Mouse (Mus musculus): ENCODE data around the gene Uts2b. TPM values are rescaled to one million over a fixed set of nuclear protein-coding genes. Genes with fewer than 3 reads are reported as not detected.

The Uts2b gene
- polyA plus RNA-seq (2014; fragmentation: Nextera tagmentation; extraction: Ambion mirVana): 9.6 and 12.4 TPM in 2 replicates

GRCm38 (mm10) chr16:27370191-27370590 is at the start of gene Uts2b:
Uts2b (minus strand) TSS chr16:27370239.
- WGBS: 79% methylated on average over 8 of the region's 8 CpGs
- Histone ChIP-seq H3K4me1 (replicated peaks; ENCODE audit: control insufficient read depth, insufficient read depth, low read length) (no peaks in the 10 kb centered on the region), H3K4me3 (replicated peaks; ENCODE audit: low read length) (no peak within 1 kb of the TSS), H3K4me2 (replicated peaks) (no peak within 1 kb of the TSS), H3K9ac (no peak within 1 kb of the TSS), H3K9me3 (ENCODE audit: control insufficient read depth, low read length) (no peaks in the 10 kb centered on the region), H3K36me3 (replicated peaks; ENCODE audit: control insufficient read depth, insufficient read depth) (no peaks in the 10 kb centered on the region), H3K27ac (no peak within 1 kb of the TSS), H3K27me3 (ENCODE audit: control insufficient read depth, insufficient read depth, low read length) (no peaks in the 10 kb centered on the region)
- ATAC-seq (ENCODE audit: low FRiP score): no peak
- no peak for DNase-seq (ENCODE audit: low spot score)

- Histone ChIP-seq H3K4me1 (replicated peaks; ENCODE audit: control insufficient read depth, insufficient read depth, low read length) (no peaks in the 10 kb centered on the region), H3K4me2 (replicated peaks) (no peak overlapping the region), H3K27ac (no peak overlapping the region), H3K9me3 (ENCODE audit: control insufficient read depth, low read length) (peaks cover 9% of the 10 kb centered on the region), H3K36me3 (replicated peaks; ENCODE audit: control insufficient read depth, insufficient read depth) (peaks cover 72% of the 10 kb centered on the region), H3K27me3 (ENCODE audit: control insufficient read depth, insufficient read depth, low read length) (no peaks in the 10 kb centered on the region), H3K4me3 (replicated peaks; ENCODE audit: low read length) (no peak overlapping the region), H3K9ac (no peak overlapping the region)
- 98% methylated on average over 3 of the region's 3 CpGs for WGBS
- ATAC-seq (ENCODE audit: low FRiP score): no peak
- DNase-seq (ENCODE audit: low spot score): no peak
Observed at GRCm38 (mm10) chr16:27417632-27418031, 47.6 kb upstream of the Uts2b start.

GRCm38 (mm10) chr16:27416937-27417584 is 47.0 kb upstream of the Uts2b start:
- H3K9me3 ChIP-seq (ENCODE audit: control insufficient read depth, low read length): peaks cover 3% of the 10 kb centered on the region; the same call in 1 of the 2 replicates
- no peaks in the 10 kb centered on the region for H3K4me1 ChIP-seq (replicated peaks; ENCODE audit: control insufficient read depth, insufficient read depth, low read length)
- no peak for DNase-seq (ENCODE audit: low spot score)
- H3K4me3 ChIP-seq (replicated peaks; ENCODE audit: low read length): no peak overlapping the region
- 96% methylated on average over 6 of the region's 6 CpGs for WGBS
- no peak for ATAC-seq (ENCODE audit: low FRiP score)
- H3K36me3 ChIP-seq (replicated peaks; ENCODE audit: control insufficient read depth, insufficient read depth): peaks cover 71% of the 10 kb centered on the region
- no peak overlapping the region for H3K27ac ChIP-seq
- H3K9ac ChIP-seq: no peak overlapping the region
- no peaks in the 10 kb centered on the region for H3K27me3 ChIP-seq (ENCODE audit: control insufficient read depth, insufficient read depth, low read length)
- no peak overlapping the region for H3K4me2 ChIP-seq (replicated peaks)

GRCm38 (mm10) chr16:27404107-27404506 is 34.1 kb upstream of the Uts2b start:
- Histone ChIP-seq H3K4me3 (replicated peaks; ENCODE audit: low read length) (no peak overlapping the region), H3K36me3 (replicated peaks; ENCODE audit: control insufficient read depth, insufficient read depth) (peaks cover 29% of the 10 kb centered on the region), H3K9me3 (ENCODE audit: control insufficient read depth, low read length) (no peaks in the 10 kb centered on the region), H3K4me2 (replicated peaks) (no peak overlapping the region), H3K9ac (no peak overlapping the region), H3K27ac (no peak overlapping the region), H3K27me3 (ENCODE audit: control insufficient read depth, insufficient read depth, low read length) (no peaks in the 10 kb centered on the region), H3K4me1 (replicated peaks; ENCODE audit: control insufficient read depth, insufficient read depth, low read length) (no peaks in the 10 kb centered on the region)
- DNase-seq (ENCODE audit: low spot score): no peak
- ATAC-seq (ENCODE audit: low FRiP score): no peak

GRCm38 (mm10) chr16:27401579-27401978 is 31.5 kb upstream of the Uts2b start:
- Histone ChIP-seq H3K4me2 (replicated peaks) (no peak overlapping the region), H3K9me3 (ENCODE audit: control insufficient read depth, low read length) (no peaks in the 10 kb centered on the region), H3K4me1 (replicated peaks; ENCODE audit: control insufficient read depth, insufficient read depth, low read length) (no peaks in the 10 kb centered on the region), H3K9ac (no peak overlapping the region), H3K27ac (no peak overlapping the region), H3K27me3 (ENCODE audit: control insufficient read depth, insufficient read depth, low read length) (no peaks in the 10 kb centered on the region), H3K36me3 (replicated peaks; ENCODE audit: control insufficient read depth, insufficient read depth) (peaks cover 10% of the 10 kb centered on the region), H3K4me3 (replicated peaks; ENCODE audit: low read length) (no peak overlapping the region)
- WGBS: 94% methylated on average over 2 of the region's 2 CpGs
- DNase-seq (ENCODE audit: low spot score): no peak
- no peak for ATAC-seq (ENCODE audit: low FRiP score)

GRCm38 (mm10) chr16:27399719-27400253 is 29.7 kb upstream of the Uts2b start:
- no peak for DNase-seq (ENCODE audit: low spot score)
- WGBS: 89% methylated on average over 6 of the region's 6 CpGs
- Histone ChIP-seq H3K9ac (no peak overlapping the region), H3K4me3 (replicated peaks; ENCODE audit: low read length) (no peak overlapping the region), H3K4me2 (replicated peaks) (no peak overlapping the region), H3K36me3 (replicated peaks; ENCODE audit: control insufficient read depth, insufficient read depth) (no peaks in the 10 kb centered on the region), H3K9me3 (ENCODE audit: control insufficient read depth, low read length) (0 out of 2 replicates have a peak, but pooled peaks cover 6% of the 10 kb centered on the region), H3K27ac (no peak overlapping the region), H3K27me3 (ENCODE audit: control insufficient read depth, insufficient read depth, low read length) (no peaks in the 10 kb centered on the region), H3K4me1 (replicated peaks; ENCODE audit: control insufficient read depth, insufficient read depth, low read length) (no peaks in the 10 kb centered on the region)
- no peak for ATAC-seq (ENCODE audit: low FRiP score)

- Histone ChIP-seq H3K27ac (no peak overlapping the region), H3K9ac (no peak overlapping the region), H3K4me2 (replicated peaks) (no peak overlapping the region), H3K4me3 (replicated peaks; ENCODE audit: low read length) (no peak overlapping the region), H3K27me3 (ENCODE audit: control insufficient read depth, insufficient read depth, low read length) (no peaks in the 10 kb centered on the region), H3K4me1 (replicated peaks; ENCODE audit: control insufficient read depth, insufficient read depth, low read length) (no peaks in the 10 kb centered on the region), H3K36me3 (replicated peaks; ENCODE audit: control insufficient read depth, insufficient read depth) (no peaks in the 10 kb centered on the region), H3K9me3 (ENCODE audit: control insufficient read depth, low read length) (0 out of 2 replicates have a peak, but pooled peaks cover 6% of the 10 kb centered on the region)
- ATAC-seq (ENCODE audit: low FRiP score) (no peak), DNase-seq (ENCODE audit: low spot score) (no peak)
- 90% methylated on average over 3 of the region's 3 CpGs for WGBS
Observed at GRCm38 (mm10) chr16:27399026-27399718, 29.1 kb upstream of the Uts2b start.

- H3K27ac ChIP-seq: no peak overlapping the region
- H3K4me3 ChIP-seq (replicated peaks; ENCODE audit: low read length): no peak overlapping the region
- no peak overlapping the region for H3K4me2 ChIP-seq (replicated peaks)
- 0 out of 2 replicates have a peak, but pooled peaks cover 6% of the 10 kb centered on the region for H3K9me3 ChIP-seq (ENCODE audit: control insufficient read depth, low read length)
- H3K4me1 ChIP-seq (replicated peaks; ENCODE audit: control insufficient read depth, insufficient read depth, low read length): peaks cover 1% of the 10 kb centered on the region
- DNase-seq (ENCODE audit: low spot score): no peak
- H3K9ac ChIP-seq: no peak overlapping the region
- H3K36me3 ChIP-seq (replicated peaks; ENCODE audit: control insufficient read depth, insufficient read depth): no peaks in the 10 kb centered on the region
- H3K27me3 ChIP-seq (ENCODE audit: control insufficient read depth, insufficient read depth, low read length): no peaks in the 10 kb centered on the region
- WGBS: 95% methylated on average over 1 of the region's 1 CpGs
- no peak for ATAC-seq (ENCODE audit: low FRiP score)
Observed at GRCm38 (mm10) chr16:27396951-27397350, 26.9 kb upstream of the Uts2b start.

- WGBS: 90% methylated on average over 4 of the region's 4 CpGs
Observed at GRCm38 (mm10) chr16:27395251-27396037, 25.4 kb upstream of the Uts2b start.

More at GRCm38 (mm10) chr16:27395251-27396037, 25.4 kb upstream of the Uts2b start:
- Histone ChIP-seq H3K36me3 (replicated peaks; ENCODE audit: control insufficient read depth, insufficient read depth) (no peaks in the 10 kb centered on the region), H3K9me3 (ENCODE audit: control insufficient read depth, low read length) (0 out of 2 replicates have a peak, but pooled peaks cover 6% of the 10 kb centered on the region), H3K4me1 (replicated peaks; ENCODE audit: control insufficient read depth, insufficient read depth, low read length) (peaks cover 16% of the 10 kb centered on the region), H3K27ac (no peak overlapping the region), H3K9ac (no peak overlapping the region), H3K27me3 (ENCODE audit: control insufficient read depth, insufficient read depth, low read length) (no peaks in the 10 kb centered on the region), H3K4me2 (replicated peaks) (no peak overlapping the region), H3K4me3 (replicated peaks; ENCODE audit: low read length) (no peak overlapping the region)
- DNase-seq (ENCODE audit: low spot score): no peak
- no peak for ATAC-seq (ENCODE audit: low FRiP score)
